Mouse (Mus musculus) heart, adult 11 months (tissue): Measurements from ENCODE around the gene Fam98c.
"Not testable (repeated sequence)": the region's sequence is repeated elsewhere in the genome, so short reads cannot be mapped to it uniquely, and the experiment has no call there.

Experiments
- DNase-seq: peaks from one replicate; pipeline ENCODE4 v3.0.0; 2022

Fam98c gene

GRCm38 (mm10) chr7:29155196-29155837 lies 717 bp downstream of the Fam98c start:
- DNase-seq = peak; percentile 99

- DNase-seq = no peak
These were observed 1.9 kb downstream of the Fam98c start for GRCm38 (mm10) chr7:29154018-29154720.

GRCm38 (mm10) chr7:29151486-29151885 lies 4.5 kb downstream of the Fam98c start:
- no peak for DNase-seq

- DNase-seq = no peak
These were observed 7.3 kb downstream of the Fam98c start for GRCm38 (mm10) chr7:29148771-29149170.

GRCm38 (mm10) chr7:29146625-29147367 lies 9.2 kb downstream of the Fam98c start:
- no peak for DNase-seq

GRCm38 (mm10) chr7:29144006-29144405 lies 12.0 kb downstream of the Fam98c start:
- peak; percentile 93 for DNase-seq

- DNase-seq = no peak
These were observed 14.6 kb downstream of the Fam98c start for GRCm38 (mm10) chr7:29141416-29141815.

GRCm38 (mm10) chr7:29139237-29139636 lies 16.8 kb downstream of the Fam98c start:
- DNase-seq = not testable (repeated sequence)

- no peak for DNase-seq
These were observed 18.6 kb downstream of the Fam98c start for GRCm38 (mm10) chr7:29137429-29137828.

GRCm38 (mm10) chr7:29134693-29135386 lies 21.2 kb downstream of the Fam98c start, which contains the start of gene Rasgrp4:
Gene Rasgrp4 (plus strand): TSS chr7:29134851.
- peak; percentile 96 for DNase-seq

GRCm38 (mm10) chr7:29134230-29134629 lies 21.8 kb downstream of the Fam98c start:
- no peak for DNase-seq

- no peak for DNase-seq
These were observed 27.3 kb downstream of the Fam98c start for GRCm38 (mm10) chr7:29128725-29129124.

- peak; percentile 94 for DNase-seq
These were observed 29.7 kb downstream of the Fam98c start for GRCm38 (mm10) chr7:29126173-29126915.

- DNase-seq = peak; percentile 92
These were observed 31.1 kb downstream of the Fam98c start, which contains the start of gene Ryr1 for GRCm38 (mm10) chr7:29124970-29125369. Gene Ryr1 (minus strand): TSS chr7:29125179.

- no peak for DNase-seq
These were observed 32.3 kb downstream of the Fam98c start for GRCm38 (mm10) chr7:29123531-29124358.

GRCm38 (mm10) chr7:29122821-29123220 lies 33.2 kb downstream of the Fam98c start:
- DNase-seq = no peak

GRCm38 (mm10) chr7:29119526-29119925 lies 36.5 kb downstream of the Fam98c start:
- DNase-seq = no peak

- no peak for DNase-seq
These were observed 37.7 kb downstream of the Fam98c start for GRCm38 (mm10) chr7:29118142-29118851.

GRCm38 (mm10) chr7:29108992-29109955 lies 46.8 kb downstream of the Fam98c start:
- DNase-seq = peak; percentile 96
